Mouse (Mus musculus) limb, embryonic 13.5 days (tissue): ENCODE results near the gene Gm11037. TPM values are rescaled to one million over a fixed set of nuclear protein-coding genes. Genes with fewer than 3 reads are reported as not detected.

Experiments
- ATAC-seq: fragments of 200-750 bp; cut with Nextera tagmentation; 2 replicates; pipeline ENCODE4 v1.8.0; 2017; ENCODE audit warnings: low read depth, moderate number of reproducible peaks, moderate TSS enrichment; ENCODE audit not compliant: low FRiP score
- H3K27ac ChIP-seq: fragments of 300-500 bp; sonication (generic); 2 replicates; pipeline ENCODE4 v1.5.1; 2015; ENCODE audit warnings: inconsistent platforms, mild to moderate bottlenecking, moderate library complexity
- H3K27me3 ChIP-seq: fragments of 300-500 bp; sonication (generic); 2 replicates; pipeline ENCODE4 v1.6.1; 2015; ENCODE audit warnings: mild to moderate bottlenecking, inconsistent platforms
- H3K36me3 ChIP-seq: fragments of 300-500 bp; sonication (generic); 2 replicates; pipeline ENCODE4 v1.6.1; 2015; ENCODE audit warnings: inconsistent platforms, mild to moderate bottlenecking, moderate library complexity
- H3K4me1 ChIP-seq: fragments of 300-500 bp; sonication (generic); 2 replicates; pipeline ENCODE4 v1.6.1; 2015; ENCODE audit warnings: inconsistent platforms
- H3K4me2 ChIP-seq: fragments of 300-500 bp; sonication (generic); replicated peaks from 2 replicates; pipeline ENCODE4 v1.6.1; 2015; ENCODE audit warnings: inconsistent platforms, mild to moderate bottlenecking, moderate library complexity
- H3K4me3 ChIP-seq: fragments of 300-500 bp; sonication (generic); 2 replicates; pipeline ENCODE4 v1.5.1; 2015; ENCODE audit warnings: moderate library complexity, mild to moderate bottlenecking, inconsistent platforms
- H3K9ac ChIP-seq: fragments of 300-500 bp; sonication (generic); 2 replicates; pipeline ENCODE4 v1.6.1; 2015; ENCODE audit warnings: mild to moderate bottlenecking, inconsistent platforms
- H3K9me3 ChIP-seq: fragments of 300-500 bp; sonication (generic); 2 replicates; pipeline ENCODE4 v1.6.1; 2016; ENCODE audit warnings: inconsistent platforms
- WGBS: fragments of 180-500 bp; shearing (Covaris S2); methylation state at CpG from one replicate; pipeline ENCODE4 v1.1.7; 2015; 5-methylcytosine and 5-hydroxymethylcytosine counted together
- polyA plus RNA-seq: library from polyadenylated mRNA; unstranded; fragments of >200 nt; fragmentation: Nextera tagmentation; extraction: Ambion mirVana; gene quantifications from 2 replicates; pipeline ENCODE4 v1.2.1, GENCODE M21; 2015

Gm11037 gene
- polyA plus RNA-seq, 1 experiment from 2014 or later, result not detected

GRCm38 (mm10) chr2:131176491-131176890 lies 43.2 kb downstream of the Gm11037 start:
- Histone ChIP-seq H3K27me3 (peaks cover 28% of the 10 kb centered on the region), H3K9ac (peak overlapping the region; percentile 5; the same call in 1 of the 2 replicates), H3K4me1 (peaks cover 54% of the 10 kb centered on the region), H3K27ac (no peak overlapping the region), H3K36me3 (peaks cover 24% of the 10 kb centered on the region), H3K9me3 (no peaks in the 10 kb centered on the region), H3K4me2 (peak overlapping the region; percentile 99; the same call in 1 of the 2 replicates), H3K4me3 (no peak overlapping the region)
- 71% methylated on average over 5 of the region's 5 CpGs for WGBS
- no peak for ATAC-seq

GRCm38 (mm10) chr2:131177932-131178331 lies 44.6 kb downstream of the Gm11037 start:
- H3K4me1 ChIP-seq, result peaks cover 47% of the 10 kb centered on the region
- 92% methylated on average over 9 of the region's 9 CpGs for WGBS

GRCm38 (mm10) chr2:131178828-131179245 lies 45.5 kb downstream of the Gm11037 start:
- no peak overlapping the region for H3K27ac ChIP-seq
- H3K9me3 ChIP-seq, result no peaks in the 10 kb centered on the region
- 36% methylated on average over 26 of the region's 26 CpGs for WGBS
- H3K4me1 ChIP-seq, result peaks cover 47% of the 10 kb centered on the region
- ATAC-seq, result peak; percentile 2; the same call in 1 of the 2 replicates
- peak overlapping the region; percentile 94 for H3K9ac ChIP-seq
- peak overlapping the region; percentile 99 for H3K4me2 ChIP-seq
- peaks cover 5% of the 10 kb centered on the region for H3K27me3 ChIP-seq
- peak overlapping the region; percentile 88 for H3K4me3 ChIP-seq
- peaks cover 24% of the 10 kb centered on the region for H3K36me3 ChIP-seq

More at GRCm38 (mm10) chr2:131177932-131178331, 44.6 kb downstream of the Gm11037 start:
- no peaks in the 10 kb centered on the region for H3K9me3 ChIP-seq
- peak overlapping the region; percentile 99 for H3K4me2 ChIP-seq
- ATAC-seq, result no peak
- H3K4me3 ChIP-seq, result peak overlapping the region; percentile 88
- H3K36me3 ChIP-seq, result peaks cover 24% of the 10 kb centered on the region
- no peak overlapping the region for H3K27ac ChIP-seq
- H3K9ac ChIP-seq, result peak overlapping the region; percentile 94
- peaks cover 14% of the 10 kb centered on the region for H3K27me3 ChIP-seq

GRCm38 (mm10) chr2:131179246-131179886 lies 46.1 kb downstream of the Gm11037 start:
- Histone ChIP-seq H3K9ac (peak overlapping the region; percentile 94), H3K4me1 (peaks cover 44% of the 10 kb centered on the region), H3K27me3 (no peaks in the 10 kb centered on the region), H3K4me3 (peak overlapping the region; percentile 88), H3K9me3 (no peaks in the 10 kb centered on the region), H3K36me3 (peaks cover 24% of the 10 kb centered on the region), H3K27ac (peak overlapping the region; percentile 85), H3K4me2 (peak overlapping the region; percentile 99)
- WGBS, result under 1% methylated on average over 67 of the region's 67 CpGs
- ATAC-seq, result peak; percentile 59

- Histone ChIP-seq H3K4me3 (peak within 1 kb of the TSS; percentile 88), H3K36me3 (peaks cover 24% of the 10 kb centered on the region), H3K4me1 (peaks cover 38% of the 10 kb centered on the region), H3K4me2 (peak within 1 kb of the TSS; percentile 99), H3K9ac (peak within 1 kb of the TSS; percentile 94), H3K27ac (peak within 1 kb of the TSS; percentile 85), H3K27me3 (no peaks in the 10 kb centered on the region), H3K9me3 (no peaks in the 10 kb centered on the region)
- 2% methylated on average over 50 of the region's 57 CpGs for WGBS
- peak; percentile 85 for ATAC-seq
Observed at GRCm38 (mm10) chr2:131179990-131180587, 46.8 kb downstream of the Gm11037 start, which contains the start of gene Cenpb. TSS of gene Cenpb (minus strand) at chr2:131180067.

Other genes starting within 250 kb of the Gm11037 start
- gene 4930402H24Rik, start 227.1 kb upstream of the Gm11037 start, polyA plus RNA-seq, result 38.6 and 43.1 TPM in 2 replicates
- gene Atrn, start 227.0 kb upstream of the Gm11037 start, polyA plus RNA-seq, result 8.5 and 9.1 TPM in 2 replicates
- gene Gfra4, start 90.4 kb upstream of the Gm11037 start, polyA plus RNA-seq, result 27.4 and 29.2 TPM in 2 replicates
- gene Adam33, start 69.7 kb upstream of the Gm11037 start, polyA plus RNA-seq, result 26.5 and 28.5 TPM in 2 replicates
- gene Siglec1, start 46.7 kb upstream of the Gm11037 start, polyA plus RNA-seq, result 0.17 and 0.19 TPM in 2 replicates
- gene Hspa12b, start 6.2 kb upstream of the Gm11037 start, polyA plus RNA-seq, result 22.0 and 22.9 TPM in 2 replicates
- 55.2 and 56.0 TPM in 2 replicates for gene 1700037H04Rik, start 26.6 kb downstream of the Gm11037 start, polyA plus RNA-seq
- 11.2 and 11.6 TPM in 2 replicates for gene Cenpb, start 46.6 kb downstream of the Gm11037 start, polyA plus RNA-seq
- gene Cdc25b, start 53.5 kb downstream of the Gm11037 start, polyA plus RNA-seq, result 57.6 and 60.3 TPM in 2 replicates
- gene Spef1, start 53.8 kb downstream of the Gm11037 start, polyA plus RNA-seq, result 4.7 and 5.5 TPM in 2 replicates
- gene Ap5s1, start 73.6 kb downstream of the Gm11037 start, polyA plus RNA-seq, result 28.0 and 31.3 TPM in 2 replicates
- 16.6 and 16.7 TPM in 2 replicates for gene Mavs, start 100.6 kb downstream of the Gm11037 start, polyA plus RNA-seq
- gene Pank2, start 129.0 kb downstream of the Gm11037 start, polyA plus RNA-seq, result 39.0 and 39.3 TPM in 2 replicates
- gene Rnf24, start 219.4 kb downstream of the Gm11037 start, polyA plus RNA-seq, result 10.2 and 10.5 TPM in 2 replicates